Mouse (Mus musculus): ENCODE results near the gene Phospho2.

Phospho2 gene

DNA sequence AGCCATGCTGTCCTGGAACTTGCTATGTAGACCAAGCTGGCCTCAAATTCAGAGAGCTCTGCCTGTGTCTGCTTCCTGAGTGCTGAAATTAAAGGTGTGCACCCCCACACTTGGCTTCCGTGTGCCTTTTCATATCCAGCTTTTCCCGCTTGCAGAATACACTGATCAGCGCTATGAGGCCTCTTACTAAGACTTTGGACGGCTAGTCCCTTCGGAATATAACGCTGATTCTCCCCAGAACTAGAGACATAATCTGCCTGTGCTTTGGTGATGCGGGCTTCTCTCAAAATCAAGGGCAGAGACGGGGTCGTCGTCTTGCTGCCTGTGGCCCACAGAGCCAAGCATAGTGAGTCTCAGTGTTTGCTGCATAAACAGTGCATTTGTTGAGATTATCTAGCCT is 36.5 kb downstream of the Phospho2 start:
- no peak for DNase-seq (ENCODE audit: low read depth)

DNA sequence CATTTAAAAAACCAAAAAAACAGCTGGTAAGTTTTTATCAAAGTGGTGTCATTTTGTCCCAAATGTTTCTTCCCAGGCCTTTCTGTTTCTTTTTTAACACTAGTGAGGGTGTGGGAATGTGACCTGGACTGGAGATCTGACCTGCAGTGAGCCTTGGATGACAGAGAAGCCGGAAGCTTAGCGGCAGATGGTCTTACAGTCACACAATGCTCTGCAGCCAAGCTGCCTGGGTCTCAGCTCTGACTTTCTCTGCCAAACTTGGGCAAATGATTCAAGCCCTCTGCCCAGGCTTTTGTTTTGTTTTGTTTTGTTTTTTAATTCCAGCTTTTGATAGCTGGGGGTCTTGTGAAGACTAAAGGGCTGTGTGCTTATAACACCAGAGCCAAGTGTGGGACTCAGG is 37.0 kb downstream of the Phospho2 start:
- DNase-seq (ENCODE audit: low read depth), result no peak

DNA sequence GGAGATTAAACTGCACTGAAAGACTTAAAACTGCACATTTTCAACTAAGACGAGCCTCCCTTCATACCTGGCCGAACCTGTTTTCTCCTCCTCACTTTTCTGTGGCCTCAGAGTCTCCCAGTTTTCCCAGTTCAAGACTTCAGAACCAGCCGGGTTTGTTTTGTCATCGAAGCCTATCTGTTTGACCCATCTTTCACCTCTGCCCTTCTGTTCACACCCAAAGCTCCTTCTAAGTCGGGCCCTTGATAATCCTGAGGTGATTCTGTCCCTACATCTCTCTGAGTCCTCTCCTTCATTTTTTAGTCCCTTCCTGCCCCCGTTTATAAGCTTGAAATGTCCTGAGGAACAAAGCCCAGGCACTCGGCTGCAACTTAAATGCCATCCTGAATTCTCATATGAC is 38.6 kb downstream of the Phospho2 start:
- DNase-seq (ENCODE audit: low read depth), result no peak

DNA sequence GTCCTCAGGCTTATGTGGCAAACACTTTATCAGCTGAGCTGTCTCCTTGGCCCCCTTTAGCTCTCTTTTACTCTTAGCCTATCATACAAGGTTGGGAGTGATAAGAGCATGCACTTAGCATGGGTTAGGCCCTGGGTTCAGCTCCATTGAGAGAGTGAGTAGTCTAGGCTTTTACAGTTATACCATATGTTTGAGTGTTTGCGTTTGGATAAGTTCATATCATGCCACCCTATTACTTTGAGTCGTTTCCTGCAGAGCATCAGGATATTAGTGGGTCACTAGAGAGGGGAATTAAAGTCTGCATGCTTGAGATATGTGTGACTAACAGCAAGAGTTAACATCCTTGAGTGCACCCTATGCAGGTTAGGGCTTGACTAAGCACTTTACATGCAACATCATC is 40.3 kb downstream of the Phospho2 start:
- no peak for DNase-seq (ENCODE audit: low read depth)

DNA sequence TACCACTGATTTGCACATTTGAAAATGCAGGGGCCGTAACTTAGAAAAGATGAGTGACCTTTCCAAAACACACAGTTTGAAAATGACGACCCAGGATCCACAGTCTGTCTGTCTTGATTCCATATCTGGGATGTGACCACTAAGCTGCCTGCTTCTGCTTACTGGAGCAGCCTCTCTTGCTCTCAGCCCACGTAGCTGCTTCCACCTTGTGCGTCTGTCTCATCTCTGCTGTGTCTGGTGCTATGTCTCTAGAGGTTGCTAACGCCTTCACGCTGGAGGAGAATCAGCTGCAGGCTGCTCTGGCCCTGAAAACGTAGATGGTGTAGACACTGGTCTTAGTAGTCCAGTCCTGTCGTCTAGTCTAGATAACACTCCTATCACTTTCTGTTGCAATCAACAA is 40.7 kb downstream of the Phospho2 start:
- DNase-seq (ENCODE audit: low read depth), result no peak

GRCm38 (mm10) chr2:69837244-69837967 is 48.0 kb downstream of the Phospho2 start:
- no peak for DNase-seq (ENCODE audit: low read depth)

DNA sequence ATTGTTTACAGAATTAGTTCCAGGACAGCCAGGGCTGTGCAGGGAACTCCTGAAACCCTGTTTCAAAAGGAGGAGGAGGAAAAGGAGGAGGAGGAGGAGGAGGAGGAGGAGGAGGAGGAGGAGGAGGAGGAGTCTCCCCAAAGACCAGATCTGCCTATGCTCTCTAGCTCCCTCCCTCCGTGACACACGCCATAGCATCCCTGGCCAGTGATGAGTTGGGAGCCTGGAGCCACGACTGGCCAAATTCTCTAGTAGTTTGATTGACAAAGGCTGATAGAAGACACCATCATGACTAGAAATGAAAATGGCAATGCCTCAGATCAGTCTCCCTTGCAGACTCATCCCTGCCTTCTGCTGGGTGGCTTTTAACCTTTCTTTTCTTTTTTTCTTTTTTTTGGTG is 48.6 kb downstream of the Phospho2 start:
- no peak for DNase-seq (ENCODE audit: low read depth)

- no peak for DNase-seq (ENCODE audit: low read depth)
Measured at GRCm38 (mm10) chr2:69838707-69839106, 49.3 kb downstream of the Phospho2 start.

GRCm38 (mm10) chr2:69840261-69840660 is 50.8 kb downstream of the Phospho2 start:
- no peak for DNase-seq (ENCODE audit: low read depth)

DNA sequence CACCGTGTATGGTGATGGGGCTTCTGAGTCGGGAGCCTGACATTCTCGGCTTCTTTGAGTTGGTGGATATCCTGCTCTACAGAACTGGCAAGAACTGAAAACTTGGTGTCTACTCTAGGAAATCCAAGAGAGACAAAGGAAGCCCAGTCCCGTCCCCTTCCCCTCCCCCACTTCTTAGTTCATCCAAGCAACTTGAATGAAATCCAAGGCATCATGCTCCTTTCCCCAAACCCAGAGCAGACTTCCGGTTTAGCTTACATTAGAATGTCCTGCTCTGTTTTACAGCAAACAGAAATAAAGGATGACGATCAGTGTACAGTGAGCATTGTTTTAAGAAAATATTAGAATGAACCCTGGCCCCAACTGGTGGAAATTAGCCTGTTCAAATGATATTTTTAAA is 59.8 kb downstream of the Phospho2 start:
- no peak for DNase-seq (ENCODE audit: low read depth)
